Mouse (Mus musculus) cerebellum, adult 8-10 months (tissue): ENCODE results near the gene Myh7b.

Experiments used
- DNase-seq: peaks from one replicate; pipeline ENCODE4 v3.0.0; 2022

The Myh7b gene

GRCm38 (mm10) chr2:155610978-155611377, at the start of gene Myh7b:
Myh7b (plus strand) TSS chr2:155611212.
- no peak for DNase-seq

GRCm38 (mm10) chr2:155562209-155562608, 48.8 kb upstream of the Myh7b start:
- DNase-seq: no peak

DNA sequence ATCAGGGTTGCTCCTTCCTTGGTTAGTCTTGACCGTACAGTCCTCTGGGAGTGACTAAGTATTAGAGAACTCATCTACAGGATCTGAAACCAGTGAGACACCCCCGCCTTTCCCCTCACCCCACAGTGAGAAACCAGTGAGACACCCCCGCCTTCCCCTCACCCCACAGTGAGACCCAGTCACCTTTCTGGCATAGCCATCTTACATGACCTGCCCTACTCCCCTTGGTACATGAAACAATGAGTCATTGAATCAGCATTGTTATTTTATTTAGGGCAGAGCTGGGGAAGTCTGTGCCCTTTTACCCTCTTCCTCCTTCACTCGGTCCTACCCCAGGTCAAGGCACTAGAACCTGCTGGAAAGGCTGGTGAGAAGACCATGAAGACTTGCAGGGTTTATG, 48.1 kb upstream of the Myh7b start:
- DNase-seq: no peak

GRCm38 (mm10) chr2:155567751-155568150, 43.3 kb upstream of the Myh7b start:
- no peak for DNase-seq

GRCm38 (mm10) chr2:155569223-155569807, 41.7 kb upstream of the Myh7b start:
- no peak for DNase-seq

DNA sequence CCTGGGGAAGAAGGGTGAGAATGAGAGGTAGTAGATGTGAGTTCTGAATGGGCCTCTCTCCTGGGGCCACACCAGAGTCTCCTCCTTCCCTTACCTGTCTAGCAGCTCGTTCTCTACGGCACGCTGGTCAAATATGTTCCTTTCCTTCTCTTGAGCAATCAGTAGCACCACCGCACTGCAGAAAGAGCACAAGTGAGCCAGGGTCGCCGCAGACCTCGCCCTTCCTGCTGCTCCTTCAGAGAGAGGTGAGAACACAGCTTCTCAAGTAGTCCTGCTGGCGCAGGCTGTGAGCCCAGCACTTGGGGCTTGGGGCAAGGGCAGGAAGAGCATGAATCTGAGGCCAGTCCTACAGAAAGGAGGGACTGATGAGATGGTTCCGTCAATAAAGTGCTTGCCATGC, 38.0 kb upstream of the Myh7b start:
- no peak for DNase-seq

DNA sequence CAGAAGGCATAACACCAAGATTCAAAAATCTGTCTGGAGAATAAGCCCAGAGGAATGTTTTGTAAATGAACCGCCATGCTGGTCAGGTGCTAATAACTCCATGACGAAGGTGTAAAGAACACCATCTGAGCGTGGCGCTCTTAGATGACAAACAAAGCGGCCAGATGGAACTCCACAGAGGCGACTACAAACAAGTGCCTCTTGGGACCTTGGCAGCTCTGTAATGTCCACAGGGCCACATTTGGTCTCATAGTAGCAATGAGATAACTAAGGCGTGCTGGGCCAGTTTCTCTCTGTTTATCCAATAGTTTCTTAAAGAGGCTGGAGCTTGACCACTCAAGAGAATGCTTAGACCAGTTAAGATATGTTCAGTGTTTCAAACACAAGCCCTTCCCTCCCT, 37.0 kb upstream of the Myh7b start:
- DNase-seq: no peak

- DNase-seq: peak; percentile 44
Observed at GRCm38 (mm10) chr2:155574700-155575099, 36.3 kb upstream of the Myh7b start.

DNA sequence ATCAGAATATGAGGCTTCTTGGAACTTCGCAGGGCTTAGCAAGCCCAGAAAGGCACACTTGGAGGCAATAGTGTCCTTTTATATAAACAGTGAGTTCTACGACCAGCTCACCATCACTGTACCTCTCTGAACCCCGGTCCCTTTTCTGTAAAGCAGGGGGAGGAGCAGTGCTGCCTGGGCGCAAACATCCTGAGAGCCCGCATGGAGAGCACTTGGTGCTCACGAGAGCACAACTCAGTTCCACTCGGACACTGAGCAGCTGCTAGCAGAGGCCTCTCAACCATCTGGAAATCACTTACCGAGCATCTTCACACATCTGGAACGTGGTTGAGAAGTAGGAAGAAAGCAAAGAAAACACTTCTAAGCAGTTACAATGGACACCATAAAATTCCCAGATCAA, 34.4 kb upstream of the Myh7b start:
- DNase-seq: no peak

DNA sequence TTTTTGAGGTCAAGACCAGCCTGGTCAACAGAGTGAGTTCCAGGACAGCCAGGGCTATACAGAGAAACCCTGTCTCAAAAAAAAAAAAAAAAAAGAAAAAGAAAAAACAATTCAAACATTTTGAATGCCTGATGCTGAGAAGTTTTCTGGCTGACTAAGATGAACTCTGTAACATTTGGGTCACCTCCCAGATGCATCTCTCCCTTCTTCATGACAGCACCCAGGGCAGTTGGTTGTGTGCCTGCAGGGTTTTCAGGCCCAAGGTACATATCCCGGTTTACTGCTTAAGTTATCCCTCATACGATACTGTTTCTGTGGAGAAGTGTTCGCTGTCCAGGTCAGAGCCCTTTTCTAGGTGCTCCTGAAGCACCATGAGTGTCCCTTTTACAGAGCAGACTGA, 30.7 kb upstream of the Myh7b start:
- no peak for DNase-seq

GRCm38 (mm10) chr2:155582384-155582995, 28.5 kb upstream of the Myh7b start:
- DNase-seq: no peak

DNA sequence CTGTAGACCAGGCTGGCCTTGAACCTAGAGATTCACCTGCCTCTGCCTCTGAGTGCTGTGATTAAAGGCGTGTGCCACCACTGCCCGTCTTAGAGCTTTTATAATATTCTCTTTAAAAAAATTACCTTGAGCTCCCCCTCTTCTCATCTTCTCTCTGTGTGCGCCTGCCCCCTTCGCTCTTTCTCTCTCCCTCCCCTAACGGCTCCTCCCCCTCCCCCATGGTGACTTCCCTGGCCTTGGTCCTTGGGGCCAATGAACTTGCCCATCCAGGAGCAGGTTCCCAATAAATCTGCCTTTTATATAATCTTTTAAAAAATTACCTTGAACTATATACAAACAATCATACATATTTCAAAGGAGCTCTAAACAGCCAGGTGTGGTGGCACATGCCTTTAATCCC, 28.0 kb upstream of the Myh7b start:
- DNase-seq: no peak

- peak; percentile 68 for DNase-seq
Observed at GRCm38 (mm10) chr2:155583927-155584530, 27.0 kb upstream of the Myh7b start.

DNA sequence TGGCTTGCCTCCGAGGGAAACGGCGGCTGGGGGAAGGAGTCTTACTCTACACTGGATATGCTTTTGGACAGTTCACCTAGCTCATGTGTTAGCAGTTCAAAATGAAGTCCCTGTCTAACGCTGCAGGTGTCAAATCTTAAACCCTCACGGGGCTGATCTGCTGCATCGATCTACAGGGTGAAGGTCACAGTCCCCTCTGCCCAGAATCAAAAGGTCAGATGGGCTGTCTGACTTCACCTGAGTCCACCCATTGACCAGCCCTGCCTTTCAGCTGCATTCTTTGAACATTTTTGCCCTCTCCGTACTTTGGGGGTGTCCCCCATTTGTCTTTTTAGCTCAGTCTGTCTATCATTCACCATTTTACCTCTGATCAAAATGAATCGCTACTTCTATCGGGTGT, 25.9 kb upstream of the Myh7b start:
- DNase-seq: no peak

GRCm38 (mm10) chr2:155585486-155585885, 25.5 kb upstream of the Myh7b start:
- DNase-seq: no peak

GRCm38 (mm10) chr2:155588136-155588535, 22.9 kb upstream of the Myh7b start:
- DNase-seq: no peak

DNA sequence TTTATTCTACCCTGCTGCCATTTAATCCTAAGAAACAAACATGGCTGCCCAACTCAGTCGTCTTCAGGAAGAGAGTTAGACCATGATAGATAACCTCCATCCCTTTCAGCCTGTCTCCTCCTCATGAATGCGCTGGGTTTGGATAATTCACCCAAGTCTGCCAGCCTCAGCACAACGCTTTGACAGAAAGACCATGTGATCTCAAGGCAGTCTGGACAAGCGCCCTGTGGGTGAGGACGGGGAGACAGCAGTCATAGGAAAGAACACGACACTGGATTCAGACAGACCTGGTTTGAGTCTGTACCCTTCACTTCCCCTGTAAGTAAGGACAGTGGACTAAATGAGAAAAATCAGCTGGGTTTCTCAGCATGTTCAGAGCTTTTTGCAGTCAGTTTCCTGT, 21.5 kb upstream of the Myh7b start:
- no peak for DNase-seq

DNA sequence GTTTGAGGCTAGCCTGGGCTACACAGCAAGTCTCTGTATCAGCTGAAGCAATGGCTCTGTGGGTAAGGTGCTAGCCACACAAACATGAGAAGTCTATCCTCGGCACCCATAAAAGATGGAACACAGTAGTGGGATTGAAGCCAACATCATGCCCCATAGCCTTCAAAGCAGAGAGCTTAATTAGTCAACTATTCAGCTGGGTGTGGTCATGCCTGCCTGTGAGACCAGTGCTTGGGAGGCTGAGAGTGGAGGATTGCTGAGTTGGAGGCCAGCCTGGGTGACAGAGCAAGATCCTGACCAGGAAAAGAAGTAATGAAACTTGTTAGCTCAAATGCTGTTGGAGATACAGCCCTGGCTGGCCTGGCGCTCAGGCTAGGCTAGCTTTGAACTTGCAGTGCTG, 20.1 kb upstream of the Myh7b start:
- DNase-seq: no peak

GRCm38 (mm10) chr2:155591676-155592075, 19.3 kb upstream of the Myh7b start:
- DNase-seq: no peak

DNA sequence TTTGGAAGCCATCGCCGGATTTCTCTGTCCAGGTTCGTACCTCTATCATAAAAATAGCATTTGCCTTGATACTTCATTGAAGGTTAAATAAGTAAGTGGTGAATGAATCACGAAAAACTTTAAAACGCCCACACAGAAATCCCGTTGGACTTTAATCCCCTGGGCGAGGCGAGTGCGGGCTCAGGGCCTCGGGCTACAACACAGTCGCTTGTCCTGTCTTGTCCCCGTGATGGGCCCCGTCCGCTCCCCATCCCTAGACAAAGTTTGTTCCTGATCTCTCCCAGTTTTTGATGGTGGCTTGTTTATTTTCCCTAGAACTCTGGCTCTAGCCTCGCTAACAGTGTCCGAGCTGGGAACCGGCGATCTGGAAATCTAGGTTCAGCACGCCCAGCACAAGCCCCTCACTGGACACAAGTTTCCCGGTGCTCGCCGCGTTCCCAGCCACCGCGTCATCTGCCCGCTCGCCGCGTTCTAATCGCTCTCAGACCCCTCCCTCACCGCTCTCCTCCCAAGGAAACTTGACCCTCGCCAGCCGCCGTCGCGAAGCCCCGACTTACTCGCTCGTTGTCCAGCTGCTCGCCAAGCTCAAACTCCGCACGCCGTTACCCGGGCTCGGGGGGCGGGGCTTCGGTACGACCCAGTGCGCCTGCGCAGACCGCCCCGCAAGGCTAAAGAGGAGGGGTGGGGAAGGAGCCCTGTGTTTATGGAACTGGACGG, 18.7 kb upstream of the Myh7b start, which contains the start of gene Gss:
Gene Gss (minus strand): TSS at position 674 of the 717 bp plus-strand sequence.
- peak; percentile 99 for DNase-seq

DNA sequence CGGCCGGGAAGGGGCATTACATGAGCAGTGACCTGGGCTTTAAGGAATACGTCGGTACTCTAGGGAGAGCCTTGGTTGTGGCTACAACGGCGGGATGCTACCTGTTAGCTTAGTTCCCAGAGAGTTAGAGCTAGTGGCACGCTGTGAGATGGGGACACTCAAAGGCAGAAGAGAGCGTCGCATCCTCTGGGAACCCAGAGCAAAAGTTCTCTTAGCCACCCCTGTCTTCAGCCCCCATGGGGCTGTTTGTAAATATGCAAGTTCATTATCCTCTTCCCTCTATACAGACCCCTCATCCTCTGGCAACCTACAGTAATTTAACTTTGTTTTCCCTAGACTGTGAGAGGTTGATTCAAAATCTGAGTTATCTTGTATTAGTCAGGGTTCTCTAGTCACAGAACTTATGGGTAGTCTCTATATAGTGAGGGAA, 18.1 kb upstream of the Myh7b start:
- DNase-seq: no peak

GRCm38 (mm10) chr2:155595516-155595915, 15.5 kb upstream of the Myh7b start:
- DNase-seq: no peak

DNA sequence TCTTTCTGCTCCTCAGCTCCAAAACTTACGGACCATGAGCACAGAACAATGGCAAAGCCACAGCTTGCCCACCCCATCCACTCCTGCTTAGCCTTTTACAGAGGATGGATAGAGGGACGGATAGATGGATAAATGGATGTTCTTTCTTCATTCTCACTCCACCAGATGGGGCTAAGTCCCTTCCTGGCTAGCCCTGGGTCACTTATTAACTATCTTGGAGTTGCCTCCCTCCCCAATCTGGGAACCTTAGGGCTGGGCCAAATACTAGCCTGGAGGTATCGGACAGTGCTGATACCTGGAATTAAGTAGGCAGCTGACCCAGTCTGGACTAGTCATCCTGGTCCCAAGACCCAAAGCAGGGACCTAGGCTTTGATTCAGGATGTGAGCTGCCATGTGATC, 7.3 kb upstream of the Myh7b start:
- no peak for DNase-seq
